Mouse (Mus musculus): ENCODE data around the gene Sntb2.
"Not testable (repeated sequence)": the region's sequence is repeated elsewhere in the genome, so short reads cannot be mapped to it uniquely, and the experiment has no call there.

The Sntb2 gene

DNA sequence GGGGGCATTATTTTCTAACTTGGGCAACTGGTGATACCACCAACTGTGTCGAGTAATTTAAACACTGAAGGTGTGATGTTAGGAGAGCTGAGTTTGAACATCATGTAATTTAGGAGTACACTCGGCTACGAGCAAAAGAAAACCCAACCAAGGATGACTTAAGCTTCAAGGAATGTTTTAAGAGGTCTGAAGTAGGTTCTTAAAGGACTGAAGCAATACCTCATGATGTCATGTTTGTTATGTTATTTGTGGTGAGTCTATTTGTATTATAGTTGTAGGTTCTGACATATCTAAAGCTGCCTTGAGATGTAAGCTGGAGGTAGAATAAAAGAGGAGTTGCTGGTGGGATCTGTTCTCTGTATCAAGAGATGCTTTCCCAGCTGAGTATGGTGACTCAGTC lies 34.4 kb downstream of the Sntb2 start:
- DNase-seq (ENCODE audit: low spot score in 2 of 2) = no peak

DNA sequence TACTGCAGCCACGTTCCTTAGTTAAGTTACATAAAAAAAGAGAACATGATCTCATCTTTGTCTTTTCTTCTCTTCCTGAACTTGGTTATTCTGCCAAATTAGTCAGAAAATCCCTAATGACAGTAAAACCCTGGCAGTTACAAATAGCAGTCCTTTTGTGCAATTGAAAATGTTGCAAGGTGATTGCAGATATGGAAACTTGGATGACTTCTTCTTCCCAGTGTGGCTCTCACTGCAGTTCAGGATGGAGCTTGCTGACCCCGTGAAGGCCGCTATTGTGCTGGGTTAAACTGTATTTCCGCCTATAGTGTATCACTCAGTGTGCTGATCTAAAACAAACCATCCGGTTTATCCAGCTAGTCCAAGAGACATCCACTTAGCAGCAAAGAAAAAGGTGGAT lies 36.4 kb downstream of the Sntb2 start:
- no peak for DNase-seq (ENCODE audit: low spot score in 2 of 2)

DNA sequence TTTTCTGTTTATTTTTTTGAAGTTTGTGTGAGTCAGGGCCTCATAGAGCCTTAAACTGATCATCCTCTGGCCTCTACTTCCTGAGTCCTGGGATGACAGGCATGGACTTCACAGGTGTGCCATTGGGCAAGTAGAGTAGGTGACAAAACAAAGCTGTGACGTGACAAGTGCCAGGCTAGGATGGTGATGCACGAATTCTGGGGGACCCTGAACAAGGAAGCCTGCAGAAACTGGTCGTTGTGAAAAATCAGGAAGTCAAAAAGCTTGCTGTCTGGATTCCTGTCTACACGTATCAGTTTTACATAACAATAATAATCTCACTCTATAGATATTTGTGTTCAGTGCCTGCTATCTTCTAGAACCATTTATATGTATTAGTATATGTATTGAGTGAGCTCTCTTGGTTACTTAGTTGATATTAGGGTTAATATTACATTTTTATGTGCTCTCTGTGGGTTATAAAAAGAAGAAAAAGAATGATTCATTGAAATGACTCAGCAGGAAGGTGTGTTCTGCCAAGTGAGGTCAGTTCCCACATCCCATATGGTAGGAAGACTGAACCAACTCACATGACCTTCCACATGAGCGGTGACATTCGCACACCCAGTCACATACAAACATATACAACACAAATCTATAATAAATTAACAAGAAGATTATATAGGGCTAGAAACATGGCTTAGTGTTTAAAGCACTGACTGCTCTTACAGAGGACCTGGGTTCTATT lies 37.2 kb downstream of the Sntb2 start:
- no peak for DNase-seq (ENCODE audit: low spot score in 2 of 2)

DNA sequence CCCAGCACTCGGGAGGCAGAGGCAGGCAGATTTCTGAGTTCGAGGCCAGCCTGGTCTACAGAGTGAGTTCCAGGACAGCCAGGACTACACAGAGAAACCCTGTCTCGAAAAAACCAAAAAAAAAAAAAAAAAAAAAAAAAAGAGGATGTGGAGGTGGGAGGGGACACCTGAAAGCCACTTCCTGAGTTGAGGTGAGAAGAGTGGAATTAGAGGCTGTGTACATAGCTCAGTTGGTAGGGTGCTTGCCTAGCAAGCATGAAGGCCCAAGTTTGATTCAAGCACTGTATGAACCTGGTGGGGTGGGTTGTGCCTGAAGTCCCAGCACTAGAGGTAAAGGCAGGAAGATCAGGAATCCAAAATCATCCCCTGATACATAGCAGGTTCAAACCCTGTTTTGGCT lies 38.0 kb downstream of the Sntb2 start:
- DNase-seq (ENCODE audit: low spot score in 2 of 2) = peak; percentile 33 to 44

DNA sequence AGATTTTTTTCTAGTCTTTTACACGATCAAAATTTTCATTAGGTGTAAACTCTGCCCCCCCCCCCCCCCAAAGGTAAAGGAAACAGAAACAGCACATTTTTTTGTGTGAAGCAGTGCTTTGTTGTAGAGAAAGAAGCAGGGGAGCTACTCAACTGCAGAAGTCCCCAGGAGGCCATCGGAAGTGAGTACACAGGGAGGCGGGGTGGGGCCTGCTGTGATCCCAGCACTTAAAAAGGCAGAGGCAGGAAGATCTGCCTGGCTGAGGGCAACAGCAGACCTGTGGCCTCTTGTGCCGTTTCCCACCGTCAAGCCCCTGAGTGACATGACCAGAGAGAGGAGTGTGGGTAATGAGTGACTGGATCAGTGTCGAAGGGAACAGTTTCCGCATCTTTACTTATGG lies 39.2 kb downstream of the Sntb2 start:
- DNase-seq (ENCODE audit: low spot score in 2 of 2) = peak in 1 of 2 experiments; percentile 3

DNA sequence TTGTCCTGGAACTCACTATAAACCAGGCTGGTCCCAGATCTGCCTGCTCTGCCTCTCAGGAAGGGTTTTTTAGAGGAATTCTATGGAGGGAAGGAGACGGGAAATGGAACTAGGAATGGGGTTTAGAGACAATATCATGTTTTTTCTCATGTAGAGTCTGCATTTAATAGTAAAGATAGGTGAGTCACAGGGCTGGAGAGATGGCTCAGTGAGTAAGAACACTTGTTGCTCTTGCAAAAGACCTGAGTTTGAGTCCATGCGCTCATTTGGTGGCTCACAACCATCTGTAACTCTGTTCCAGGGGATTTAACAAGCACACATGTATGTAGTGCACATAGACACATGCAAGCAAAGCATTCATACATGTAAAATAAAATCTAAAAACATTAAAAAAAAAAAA lies 40.2 kb downstream of the Sntb2 start:
- DNase-seq (ENCODE audit: low spot score in 2 of 2) = no peak

DNA sequence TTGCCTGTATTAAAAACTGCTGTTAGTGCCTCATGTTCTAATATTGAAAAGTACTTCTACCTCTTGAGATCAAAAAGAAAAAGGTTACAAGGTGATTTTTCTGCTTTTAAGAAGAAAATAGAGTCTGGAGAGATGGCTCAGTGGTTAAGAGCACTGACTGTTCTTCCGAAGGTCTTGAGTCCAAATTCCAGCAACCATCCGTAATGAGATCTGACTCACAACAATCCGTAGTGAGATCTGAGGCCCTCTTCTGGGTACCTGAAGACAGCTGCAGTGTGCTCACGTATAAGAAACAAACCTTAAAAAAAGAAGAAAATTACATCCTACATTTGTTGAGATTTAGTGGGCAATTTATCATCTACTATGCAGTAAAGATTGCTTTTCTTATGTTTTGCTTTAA lies 40.9 kb downstream of the Sntb2 start:
- DNase-seq (ENCODE audit: low spot score in 2 of 2) = no peak

DNA sequence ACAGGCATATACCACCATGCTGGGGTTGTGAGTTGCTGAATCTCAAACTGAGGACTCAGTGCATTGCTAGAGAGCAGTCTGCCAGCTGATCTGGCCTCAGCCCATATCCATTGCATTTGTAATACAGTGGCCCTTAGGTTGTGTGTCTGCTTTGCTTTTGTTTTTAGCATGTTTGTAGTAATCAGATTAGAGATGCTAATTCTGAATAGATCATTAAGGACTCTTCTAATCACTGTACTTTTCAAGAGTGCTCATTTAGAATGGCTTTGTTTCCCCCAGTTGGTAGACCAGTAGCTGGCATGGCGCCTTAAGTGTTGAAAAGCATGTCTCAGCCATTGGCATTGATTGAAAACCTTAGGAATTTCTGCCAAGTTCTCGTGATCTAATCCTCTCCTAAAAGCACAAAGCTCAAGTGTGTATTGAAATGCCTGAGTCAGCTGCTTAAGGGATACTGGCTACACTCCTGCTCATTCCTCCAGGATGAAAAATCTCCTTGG lies 43.3 kb downstream of the Sntb2 start:
- DNase-seq (ENCODE audit: low spot score in 2 of 2) = no peak

DNA sequence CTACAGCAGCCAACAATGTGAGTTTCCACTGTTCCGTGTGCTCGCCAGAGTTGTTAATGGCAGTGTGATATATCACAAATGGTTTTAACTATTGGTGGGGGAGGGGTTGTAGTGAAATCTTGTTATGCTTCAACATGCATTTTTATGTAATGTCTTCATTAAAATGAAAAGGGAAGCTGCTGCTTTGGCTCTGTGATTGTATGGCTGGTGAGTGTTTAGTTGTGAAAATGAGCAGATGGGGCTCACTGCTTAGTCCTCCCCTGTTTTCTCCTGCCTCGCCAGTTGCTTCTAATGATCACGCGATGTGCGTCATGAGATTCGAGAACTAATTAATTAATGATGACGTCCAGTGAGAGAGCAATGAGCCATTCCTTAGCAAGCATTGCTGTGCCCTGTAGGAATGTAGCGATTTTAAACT lies 49.9 kb downstream of the Sntb2 start:
- no peak for DNase-seq (ENCODE audit: low spot score in 2 of 2)

DNA sequence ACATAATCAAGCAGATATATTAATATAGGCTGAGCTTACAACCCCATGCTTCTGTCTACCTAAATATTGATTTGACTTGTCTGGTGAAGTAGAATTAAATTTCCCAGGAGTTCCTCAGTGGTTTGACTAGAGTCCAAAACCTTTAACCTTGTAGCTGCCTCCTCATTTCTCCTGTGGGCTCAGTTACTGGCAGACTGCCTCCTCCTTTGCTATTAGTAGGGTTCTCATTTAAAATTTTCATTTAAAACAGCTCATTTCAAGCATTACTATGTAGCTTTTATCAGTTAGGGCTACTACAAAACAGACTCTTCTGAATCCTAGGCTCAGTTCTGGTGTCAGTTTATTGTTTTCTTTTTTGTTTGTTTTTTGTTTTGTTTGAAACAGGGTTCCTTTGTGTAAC lies 50.4 kb downstream of the Sntb2 start:
- no peak for DNase-seq (ENCODE audit: low spot score in 2 of 2)

DNA sequence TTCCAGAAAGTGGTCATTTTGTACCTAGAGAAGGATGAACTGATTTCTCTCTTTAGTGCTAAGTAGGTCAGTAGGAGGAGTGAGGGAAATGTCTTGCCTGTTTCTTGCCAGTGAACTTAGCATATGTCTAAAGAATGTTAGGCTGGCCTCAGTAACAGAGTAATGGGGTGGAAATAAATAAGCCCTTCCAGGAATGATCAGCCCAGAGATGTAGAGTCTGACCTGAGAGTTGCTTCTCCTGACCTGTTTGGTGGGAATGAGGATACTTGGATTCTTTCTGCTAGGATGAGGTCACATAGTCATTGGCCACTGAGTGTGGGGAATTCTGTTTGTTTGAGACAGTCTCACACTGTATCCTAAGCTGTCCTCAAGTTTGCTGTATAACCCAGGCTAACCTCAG lies 52.0 kb downstream of the Sntb2 start:
- no peak for DNase-seq (ENCODE audit: low spot score in 2 of 2)

DNA sequence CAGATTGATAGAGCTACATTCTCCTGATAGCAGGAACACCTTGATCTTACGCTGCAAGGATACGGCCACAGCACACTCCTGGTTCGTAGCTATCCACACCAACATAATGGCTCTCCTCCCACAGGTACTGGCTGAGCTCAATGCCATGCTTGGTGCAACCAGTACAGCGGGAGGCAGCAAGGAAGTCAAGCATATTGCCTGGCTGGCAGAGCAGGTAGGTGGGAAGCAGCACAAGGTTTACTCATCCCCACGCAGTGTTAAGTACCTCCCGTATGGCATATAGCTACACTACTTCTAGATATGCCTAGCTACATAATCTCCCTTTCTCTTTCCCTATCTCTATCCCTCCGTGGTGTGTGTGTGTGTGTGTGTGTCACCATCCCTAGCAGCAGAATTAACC lies 55.8 kb downstream of the Sntb2 start:
- no peak for DNase-seq (ENCODE audit: low spot score in 2 of 2)

DNA sequence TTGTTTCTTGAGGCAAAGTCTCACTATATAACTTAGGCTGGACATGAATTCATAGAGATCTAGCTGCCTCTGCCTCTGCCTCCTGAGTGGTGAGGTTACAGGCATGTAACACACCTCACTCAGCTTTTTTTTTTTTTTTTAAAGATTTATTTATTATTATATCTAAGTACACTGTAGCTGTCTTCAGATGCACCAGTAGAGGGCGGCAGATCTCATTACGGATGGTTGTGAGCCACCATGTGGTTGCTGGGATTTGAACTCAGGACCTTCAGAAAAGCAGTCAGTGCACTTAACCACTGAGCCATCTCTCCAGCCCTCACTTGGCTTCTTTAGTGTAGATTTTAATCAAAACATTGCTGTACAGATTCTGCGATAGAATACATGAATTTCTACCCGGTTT lies 60.8 kb downstream of the Sntb2 start:
- not testable (repeated sequence) for DNase-seq (ENCODE audit: low spot score in 2 of 2)

DNA sequence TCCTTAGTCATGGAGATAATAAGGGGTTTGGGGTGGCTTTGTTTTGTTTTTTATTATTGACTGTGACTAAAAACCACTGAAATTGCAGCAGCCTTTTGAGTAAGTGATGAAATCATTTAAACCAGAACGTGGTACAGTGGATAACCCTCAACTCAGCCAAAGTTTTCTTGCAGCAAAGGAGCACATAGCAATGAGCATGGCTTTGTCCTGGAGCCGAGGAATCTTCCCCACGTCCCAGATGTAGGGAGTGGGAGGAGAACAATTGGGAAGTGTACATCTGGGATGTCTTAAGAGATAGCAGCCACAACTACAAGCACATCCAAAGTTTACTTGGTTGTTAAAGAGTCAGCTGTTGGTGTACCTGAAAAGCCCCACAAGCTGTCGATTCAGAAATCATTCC lies 61.9 kb downstream of the Sntb2 start:
- no peak for DNase-seq (ENCODE audit: low spot score in 2 of 2)

DNA sequence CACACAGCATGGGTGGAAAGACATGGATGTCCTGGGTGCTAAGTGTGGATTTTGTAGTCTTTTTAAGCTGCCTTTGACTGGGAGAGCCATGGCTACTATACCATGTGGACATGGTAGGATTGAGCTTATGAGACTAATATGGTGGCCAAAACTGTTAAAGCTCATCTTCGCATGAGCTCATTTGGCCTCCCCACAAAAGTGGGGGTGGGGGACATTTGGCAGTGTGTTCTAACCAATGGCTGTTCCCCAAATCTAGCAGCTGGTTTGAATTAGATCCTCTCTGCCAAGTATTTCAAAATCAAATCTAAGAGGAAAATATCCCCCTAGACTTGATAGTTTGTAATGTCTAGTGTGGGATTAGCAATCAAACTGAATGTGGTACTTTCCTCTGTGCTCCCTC lies 63.5 kb downstream of the Sntb2 start:
- no peak for DNase-seq (ENCODE audit: low spot score in 2 of 2)

DNA sequence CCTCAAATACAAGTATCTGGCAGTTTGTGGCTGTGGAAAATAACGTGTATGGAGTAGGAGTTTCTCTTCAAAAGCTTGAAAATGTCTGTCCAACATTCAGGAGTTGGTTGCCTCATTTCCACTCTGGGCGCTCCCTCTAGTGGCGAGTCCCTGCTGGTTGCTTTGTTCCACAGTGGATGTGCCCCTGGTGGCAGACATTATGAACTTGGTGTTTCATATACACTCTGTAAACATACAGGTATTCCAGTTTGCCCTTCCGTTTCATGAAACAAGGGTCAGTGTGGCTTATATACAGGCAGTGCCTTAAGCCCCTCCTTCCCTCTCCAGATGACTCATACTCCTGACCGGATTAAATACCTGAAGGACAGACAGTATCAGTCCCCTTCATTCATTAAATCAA lies 67.0 kb downstream of the Sntb2 start:
- DNase-seq (ENCODE audit: low spot score in 2 of 2) = peak; percentile 75 to 79

DNA sequence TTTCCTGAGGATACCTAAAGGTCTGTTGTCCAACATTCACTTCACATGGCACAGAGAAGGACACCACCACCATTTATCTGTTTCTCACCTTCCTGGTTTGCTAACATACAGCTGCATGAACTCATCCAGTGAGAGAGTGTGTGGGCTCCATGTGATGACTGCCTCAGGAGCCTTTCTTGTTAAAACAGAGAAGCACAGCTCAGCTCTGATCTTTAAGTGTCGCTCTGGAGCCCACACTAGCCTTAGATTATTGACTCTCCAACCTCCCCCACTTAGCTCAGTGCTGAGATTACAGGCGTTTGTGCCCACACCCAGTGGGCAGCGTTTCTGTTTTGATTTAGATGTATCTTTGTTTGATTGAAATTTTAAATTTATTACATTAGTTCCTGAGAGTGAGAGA lies 72.2 kb downstream of the Sntb2 start:
- no peak for DNase-seq (ENCODE audit: low spot score in 2 of 2)

DNA sequence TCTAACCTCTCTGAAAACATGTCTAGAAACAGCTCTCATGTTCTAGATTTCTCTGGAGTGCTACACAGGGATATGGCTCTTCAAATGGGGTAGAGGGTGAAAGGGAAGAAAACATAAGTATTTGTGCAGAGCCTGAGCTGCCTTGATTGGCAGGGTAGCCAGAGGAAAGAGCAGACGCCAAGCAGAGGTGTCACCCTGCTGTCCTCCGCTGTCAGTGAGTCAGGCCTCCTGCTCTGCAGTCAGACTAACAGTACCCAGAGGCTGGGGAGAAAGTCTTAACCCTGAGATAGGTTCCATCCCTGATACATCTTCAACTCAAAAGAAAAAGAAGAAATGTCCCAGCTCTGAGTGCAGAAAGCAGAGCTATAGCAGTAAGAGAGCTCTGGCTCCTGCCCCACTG lies 77.1 kb downstream of the Sntb2 start:
- DNase-seq (ENCODE audit: low spot score in 2 of 2) = no peak

DNA sequence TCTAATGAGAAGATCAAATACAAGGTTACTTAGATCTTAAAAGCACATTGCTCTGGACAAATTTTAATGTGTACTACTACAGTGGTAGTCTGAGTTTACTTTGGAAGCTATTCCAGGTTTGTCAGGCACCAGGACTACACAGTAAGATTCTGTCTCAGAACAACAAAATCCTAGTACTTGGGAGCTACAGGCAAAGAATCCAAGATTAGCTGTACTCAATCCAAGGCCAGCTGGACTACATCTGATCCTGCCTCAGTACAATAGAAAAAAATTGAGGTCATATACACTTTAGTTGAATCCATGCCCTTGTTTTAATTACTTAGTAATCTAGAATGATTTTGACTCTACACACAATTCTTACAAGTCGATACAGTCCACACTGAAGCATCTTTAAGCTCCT lies 79.4 kb downstream of the Sntb2 start:
- no peak for DNase-seq (ENCODE audit: low spot score in 2 of 2)

DNA sequence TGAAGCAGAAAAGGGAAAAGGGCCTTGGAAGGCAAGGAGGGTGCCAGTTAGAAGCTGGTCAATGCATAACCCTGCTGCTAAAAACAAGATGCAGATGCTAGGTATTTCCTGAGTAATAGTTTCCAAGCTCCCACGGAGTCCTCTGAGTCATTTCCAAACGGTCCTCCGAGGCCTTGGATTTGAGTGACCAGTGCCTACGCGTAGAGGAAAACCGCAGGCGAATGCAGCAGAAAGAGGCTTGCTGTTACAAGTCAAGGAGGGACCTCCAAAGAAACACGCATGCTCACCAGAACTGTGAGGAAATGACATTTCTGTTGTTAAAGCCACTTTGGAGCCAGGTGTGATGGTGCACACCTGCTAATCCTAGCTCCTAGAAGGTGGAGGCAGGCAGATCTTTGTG lies 87.9 kb downstream of the Sntb2 start:
- DNase-seq (ENCODE audit: low spot score in 2 of 2) = no peak

DNA sequence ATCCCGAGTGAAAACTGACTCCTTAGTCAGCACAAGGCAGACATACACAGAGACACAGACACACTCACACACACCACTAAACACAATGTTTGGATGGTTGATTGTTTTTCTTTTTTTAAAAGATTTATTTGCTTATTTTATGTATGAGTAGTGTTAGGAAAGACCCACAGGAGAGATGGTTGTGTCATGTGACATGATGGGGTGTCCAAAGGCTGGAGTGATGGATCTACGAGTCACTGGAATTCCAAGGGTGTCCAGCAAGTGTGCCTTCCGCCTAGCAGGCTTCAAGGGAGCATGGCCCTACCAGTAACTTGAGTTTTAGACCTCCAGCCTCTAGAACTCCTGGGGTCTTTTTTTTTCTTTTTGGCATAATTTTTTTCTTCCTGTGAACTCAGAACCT lies 93.8 kb downstream of the Sntb2 start:
- DNase-seq (ENCODE audit: low spot score in 2 of 2) = no peak

DNA sequence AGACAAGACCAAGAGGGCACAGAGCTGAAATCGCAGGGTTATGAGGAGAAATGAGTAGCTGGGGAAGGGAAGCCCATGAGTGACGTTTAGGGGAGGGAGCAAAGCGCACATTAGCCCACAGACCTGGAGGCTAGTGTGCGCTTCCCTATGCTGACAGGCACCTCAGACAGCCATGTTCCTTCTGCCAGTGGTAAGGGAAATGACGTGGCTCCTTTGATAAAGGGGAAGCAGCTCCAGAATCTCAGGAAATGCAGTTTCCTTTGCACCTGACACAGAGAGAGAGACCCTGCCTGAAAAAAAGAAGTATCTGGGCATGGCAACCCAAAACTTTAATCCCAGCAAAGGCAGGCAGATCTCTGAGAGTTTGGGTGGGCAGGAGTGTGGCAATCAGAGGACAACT lies 94.5 kb downstream of the Sntb2 start:
- no peak for DNase-seq (ENCODE audit: low spot score in 2 of 2)

DNA sequence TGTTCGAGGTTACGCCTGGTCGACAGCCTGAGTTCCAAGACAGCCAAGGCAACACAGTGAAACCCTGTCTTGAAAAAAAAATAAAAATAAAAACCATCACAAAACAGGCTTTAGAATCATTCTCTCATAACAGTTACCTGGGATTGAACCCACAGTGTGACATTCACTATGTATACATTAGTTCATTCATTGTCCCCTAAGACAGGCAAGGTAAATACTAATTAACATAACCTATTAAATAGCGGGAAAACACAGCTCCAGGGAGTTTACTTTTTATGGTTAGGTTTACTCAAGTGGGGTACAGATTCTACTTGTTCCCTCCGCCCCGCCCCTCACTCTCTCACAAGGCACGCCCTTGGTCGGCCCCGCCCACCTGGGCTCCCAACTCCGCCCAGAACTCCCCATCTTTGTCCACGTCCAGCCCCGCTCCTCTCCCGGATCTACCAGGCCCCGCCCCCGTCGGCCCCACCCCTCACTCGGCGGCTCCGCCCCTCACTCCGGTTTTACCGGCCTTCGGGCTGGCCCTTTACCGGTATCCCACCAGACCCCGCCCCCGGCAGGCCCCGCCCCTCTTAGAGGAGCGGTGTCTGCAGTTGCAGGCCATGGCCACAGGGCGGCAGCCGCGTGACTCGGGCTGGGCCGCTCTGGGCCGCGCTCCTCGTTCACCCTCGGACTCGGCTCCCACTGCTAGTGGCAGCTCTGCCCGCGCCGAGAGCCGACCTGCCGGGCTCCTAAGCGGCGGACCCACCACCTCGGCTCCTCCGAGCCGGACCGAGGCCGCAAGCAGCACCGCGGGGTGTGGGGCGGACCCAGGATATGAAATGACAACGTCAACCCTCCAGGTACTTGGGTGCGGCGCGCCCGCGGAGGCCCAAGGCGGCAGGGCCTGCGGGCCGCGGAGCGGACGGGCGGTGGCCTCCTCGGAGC lies 95.4 kb downstream of the Sntb2 start, which contains the start of gene Vps4a:
Vps4a (plus strand) TSS at position 573 of the 927 bp plus-strand sequence.
- DNase-seq (ENCODE audit: low spot score in 2 of 2) = peak; percentile 94 to 95
